Mouse (Mus musculus) G1E (cell line): Measurements from ENCODE around the gene Gm17334.
A peak's percentile ranks its signal among the peaks of the same experiment; 100 is the strongest.

Source experiments
- CTCF ChIP-seq: IDR thresholded peaks from 2 replicates; pipeline ENCODE4 v1.5.1; 2012; ENCODE audit warnings: low read depth, low read length, inconsistent platforms, mixed read lengths
- GATA1 ChIP-seq: IDR thresholded peaks from 2 replicates; pipeline ENCODE4 v1.6.1; 2012; ENCODE audit warnings: borderline replicate concordance, low read length, inconsistent platforms, mixed read lengths
- GATA2 ChIP-seq: IDR thresholded peaks from 2 replicates; pipeline ENCODE4 v1.6.1; 2012; ENCODE audit warnings: low read depth, low read length, inconsistent platforms, borderline replicate concordance
- POLR2AphosphoS5 ChIP-seq: IDR thresholded peaks from 2 replicates; pipeline ENCODE4 v1.6.1; 2012; ENCODE audit warnings: low read depth, low read length, inconsistent platforms; ENCODE audit not compliant: insufficient replicate concordance
- TAL1 ChIP-seq: conservative IDR thresholded peaks from 2 replicates; pipeline ENCODE4 v1.6.1; 2012; ENCODE audit warnings: low read depth, low read length, inconsistent platforms, mixed read lengths

GRCm38 (mm10) chr11:53735682-53736245 lies 37.2 kb downstream of the Gm17334 start:
- peak; percentile 94 for TF ChIP-seq CTCF
- no peak for TF ChIP-seq GATA1
- TF ChIP-seq GATA2: no peak
- TF ChIP-seq POLR2AphosphoS5: no peak
- no peak for TF ChIP-seq TAL1
